Mouse (Mus musculus) olfactory bulb, adult 2 months (tissue): ENCODE data around the gene Akr1c18.

Experiments used
- CTCF ChIP-seq: fragments of 200-500 bp; IDR thresholded peaks from 2 replicates; pipeline ENCODE4 v1.5.1; 2012; ENCODE audit warnings: low read depth, mild to moderate bottlenecking, low read length, moderate library complexity; ENCODE audit not compliant: insufficient read depth
- POLR2A ChIP-seq: fragments of 200-500 bp; IDR thresholded peaks from 2 replicates; pipeline ENCODE4 v1.6.1; 2012; ENCODE audit warnings: mild to moderate bottlenecking, low read depth, low read length, moderate library complexity; ENCODE audit not compliant: insufficient read depth

DNA sequence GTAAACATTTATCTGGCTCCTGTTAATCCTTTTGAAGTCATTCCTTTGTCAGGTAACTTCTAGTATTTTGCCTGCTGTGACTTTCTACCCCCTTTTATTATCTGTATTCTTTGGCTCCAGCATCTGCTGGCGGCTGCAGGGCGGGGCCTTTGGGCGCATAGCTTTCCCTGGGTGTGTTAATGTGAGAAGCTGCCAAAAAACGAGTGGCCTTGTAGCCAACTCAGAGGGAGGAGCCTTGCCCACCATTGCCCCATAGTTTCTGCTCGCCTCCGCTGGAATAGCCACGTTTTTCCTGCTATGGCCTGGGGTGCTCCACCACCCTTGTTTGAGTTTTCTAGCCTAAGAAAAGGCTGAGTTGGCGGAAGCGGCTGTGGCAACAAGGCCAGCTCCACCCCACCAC is 32.7 kb upstream of the Akr1c18 start:
- no peak for TF ChIP-seq CTCF
- no peak for TF ChIP-seq POLR2A
